Mouse (Mus musculus) adrenal gland, adult 2 months (tissue): ENCODE data around the gene Zfp536. TPM values are rescaled to one million over a fixed set of nuclear protein-coding genes. Genes with fewer than 3 reads are reported as not detected.

ENCODE experiments used
- DNase-seq: peaks from one replicate; pipeline ENCODE4 v3.0.0; 2021
- long read RNA-seq: library from polyadenylated mRNA; stranded (forward); transcript quantifications from one replicate; pipeline ENCODE4 v2.0.0, GENCODE M21; 2021
- polyA plus RNA-seq: library from polyadenylated mRNA; depleted of rRNA; stranded (reverse); fragments of >200 nt; gene quantifications from 2 replicates; pipeline ENCODE4 v1.2.3, GENCODE M21; 2012; rRNA removed
- total RNA-seq, 2 experiments: library from RNA; stranded (reverse); gene quantifications; 2 replicates each; pipeline ENCODE4 v1.2.3; 2021

The Zfp536 gene
- total RNA-seq (1 to 10 TPM; 5.2 to 8.4 TPM), polyA plus RNA-seq (1.00 and 1.2 TPM in 2 replicates)
- long read RNA-seq, partial matches to known transcripts: 0 of 2 reads
- long read RNA-seq, other reads (novel, unspliced or antisense): 2 of 2 reads

DNA sequence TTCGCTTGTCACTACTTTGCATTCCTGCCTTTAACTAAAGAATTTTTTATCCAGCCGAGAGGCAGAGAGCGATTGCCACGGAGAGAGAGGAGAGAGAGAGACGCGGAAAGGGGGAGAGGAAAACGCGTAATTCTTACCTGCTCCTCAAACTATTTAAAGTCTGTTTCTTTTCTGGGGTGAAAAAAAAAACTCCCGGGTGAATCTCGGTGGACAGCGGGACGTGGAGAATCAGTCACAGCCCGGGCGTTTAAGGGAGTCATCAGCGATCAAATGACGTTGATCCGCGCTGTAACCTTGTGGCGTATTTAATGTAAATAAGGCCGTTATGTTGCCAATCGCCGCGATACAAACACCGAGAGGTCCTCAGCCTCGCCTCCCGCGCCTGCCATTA lies at the start of gene Zfp536:
TSS of gene Zfp536 (minus strand) at position 330 of the 391 bp plus-strand sequence.
- DNase-seq: peak; percentile 31

DNA sequence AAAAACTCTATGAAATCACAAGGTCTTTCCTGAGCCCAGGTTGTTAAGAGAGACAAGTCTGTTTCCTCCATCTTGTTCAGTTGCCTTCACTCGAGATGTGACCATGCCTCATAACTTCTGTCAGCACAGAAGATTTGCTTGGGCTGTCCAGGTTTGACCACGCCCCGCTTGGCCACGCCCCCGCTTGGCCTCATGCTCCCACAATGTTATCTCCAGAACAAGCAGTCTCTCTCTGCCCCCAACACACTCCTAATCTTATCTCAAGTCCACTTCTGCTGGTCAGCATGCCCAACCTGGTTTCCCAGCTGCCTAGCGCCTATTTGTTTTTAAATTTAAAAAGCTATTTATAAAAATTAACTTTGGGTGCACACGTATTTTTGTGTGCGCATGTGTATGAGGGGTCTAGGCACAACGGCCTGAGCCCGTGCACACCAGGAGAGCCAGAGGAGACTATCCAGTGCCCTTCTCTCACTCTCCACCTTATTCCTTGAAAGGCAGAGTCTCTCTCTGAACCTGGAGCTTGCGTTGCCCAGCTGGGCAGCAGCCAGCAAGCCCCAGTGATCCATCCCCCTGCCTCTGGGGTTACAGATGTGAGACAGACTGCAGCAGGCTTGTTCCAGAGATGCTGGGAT lies 47.3 kb upstream of the Zfp536 start:
- DNase-seq: no peak

GRCm38 (mm10) chr7:37818631-37819340 lies 45.3 kb upstream of the Zfp536 start:
- no peak for DNase-seq

DNA sequence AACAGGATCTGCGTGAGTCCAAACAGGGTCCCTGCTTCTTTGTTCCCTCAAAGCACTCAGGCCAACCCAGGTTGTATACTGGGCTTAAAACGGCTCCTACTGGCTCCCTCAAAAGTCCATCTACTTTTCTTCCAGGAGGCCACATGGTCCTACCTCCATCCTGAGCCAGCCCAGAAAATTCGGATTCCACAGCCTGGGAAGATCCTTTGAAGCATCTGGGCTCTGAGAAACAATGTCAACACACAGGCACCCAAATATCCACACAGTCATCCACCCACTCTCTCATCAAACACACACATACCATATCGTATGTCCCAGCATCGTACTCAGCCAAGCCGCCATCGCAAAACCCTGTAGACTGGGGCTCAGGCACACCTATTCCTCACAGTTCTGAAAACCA lies 43.5 kb upstream of the Zfp536 start:
- DNase-seq: no peak

DNA sequence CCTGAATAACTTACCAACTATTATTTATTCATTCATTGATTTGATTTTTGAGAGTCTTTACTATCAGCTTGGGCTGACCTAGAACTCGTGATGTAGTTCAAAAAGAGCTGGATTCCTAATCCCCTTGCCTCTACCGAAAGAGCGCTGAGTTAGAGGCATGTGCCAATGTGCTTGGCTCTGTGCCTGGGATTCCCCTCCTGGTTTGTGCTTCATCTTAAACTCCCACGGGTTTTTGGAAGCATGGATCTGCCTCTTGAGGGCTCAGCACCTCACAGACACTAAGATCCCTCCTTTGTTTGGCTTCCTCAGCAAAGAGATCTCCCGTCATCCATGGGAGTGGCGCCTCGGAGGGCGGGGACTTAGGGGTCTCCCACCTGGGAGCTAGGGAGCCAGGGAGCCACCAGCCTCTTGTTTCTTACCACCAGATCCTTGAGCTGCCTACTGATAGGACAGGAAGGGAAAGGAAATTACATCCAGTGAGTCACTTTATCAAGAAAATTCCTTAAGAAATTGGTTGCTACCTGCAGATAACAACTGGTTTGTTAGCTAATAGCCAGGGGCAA lies 41.5 kb upstream of the Zfp536 start:
- no peak for DNase-seq

GRCm38 (mm10) chr7:37813676-37814075 lies 40.2 kb upstream of the Zfp536 start:
- DNase-seq: no peak

GRCm38 (mm10) chr7:37809908-37810307 lies 36.5 kb upstream of the Zfp536 start:
- no peak for DNase-seq

DNA sequence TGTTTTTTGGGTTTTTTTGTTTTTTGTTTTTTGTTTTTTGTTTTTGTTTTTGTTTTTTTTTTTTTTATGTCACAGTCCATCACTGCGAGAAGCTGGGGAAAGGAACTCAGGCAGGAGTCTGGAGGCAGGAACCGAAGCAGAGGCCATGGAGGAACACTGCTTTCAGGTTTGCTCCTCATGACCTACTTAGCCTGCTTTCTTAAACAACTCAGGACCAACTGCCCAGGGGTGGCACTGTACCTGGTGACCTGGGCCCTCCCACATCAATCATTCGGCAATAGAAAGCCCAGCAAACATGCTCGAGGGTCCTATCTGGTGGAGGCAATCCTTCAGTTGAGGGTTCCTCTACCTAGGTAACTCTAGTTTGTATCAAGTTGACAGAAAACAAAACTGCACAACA lies 35.6 kb upstream of the Zfp536 start:
- DNase-seq: no peak

DNA sequence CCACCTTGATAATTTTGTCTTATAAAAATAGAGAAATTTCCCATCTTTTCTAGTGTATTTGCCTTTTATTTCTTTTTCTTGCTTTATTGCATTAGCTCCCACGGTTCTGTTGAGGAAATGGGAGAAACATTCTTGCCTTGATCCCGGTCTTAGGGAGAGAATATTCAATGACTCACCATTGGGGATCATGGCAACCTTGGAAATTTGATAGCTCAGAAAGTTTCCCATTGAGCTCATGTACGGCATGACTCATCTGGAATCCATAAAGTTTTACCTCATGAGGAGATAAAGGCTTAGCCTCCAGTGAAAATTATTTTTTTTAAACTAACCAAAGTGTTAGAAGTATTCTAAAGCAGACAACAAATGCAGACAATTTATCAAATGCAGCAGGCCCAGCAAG lies 27.7 kb upstream of the Zfp536 start:
- DNase-seq: peak; percentile 12

DNA sequence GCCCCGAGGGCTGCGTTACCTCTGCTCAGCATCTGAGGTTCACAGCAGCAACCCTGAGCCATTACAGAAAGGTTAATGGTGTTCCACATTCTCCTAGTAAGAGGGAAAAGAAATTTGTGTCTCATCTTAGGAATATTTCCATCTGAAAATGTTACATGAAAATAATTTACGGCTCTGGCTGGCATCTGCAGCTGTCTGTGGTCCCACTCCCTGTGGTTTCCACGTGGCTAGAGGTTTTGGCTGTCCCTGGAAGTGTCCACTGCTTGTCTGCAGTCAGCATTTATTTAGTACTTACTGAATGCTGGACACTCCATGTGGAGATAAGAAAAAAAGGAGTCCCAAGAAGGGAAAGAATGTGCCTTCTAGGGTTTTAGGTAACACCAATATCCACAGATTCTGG lies 15.3 kb upstream of the Zfp536 start:
- no peak for DNase-seq

DNA sequence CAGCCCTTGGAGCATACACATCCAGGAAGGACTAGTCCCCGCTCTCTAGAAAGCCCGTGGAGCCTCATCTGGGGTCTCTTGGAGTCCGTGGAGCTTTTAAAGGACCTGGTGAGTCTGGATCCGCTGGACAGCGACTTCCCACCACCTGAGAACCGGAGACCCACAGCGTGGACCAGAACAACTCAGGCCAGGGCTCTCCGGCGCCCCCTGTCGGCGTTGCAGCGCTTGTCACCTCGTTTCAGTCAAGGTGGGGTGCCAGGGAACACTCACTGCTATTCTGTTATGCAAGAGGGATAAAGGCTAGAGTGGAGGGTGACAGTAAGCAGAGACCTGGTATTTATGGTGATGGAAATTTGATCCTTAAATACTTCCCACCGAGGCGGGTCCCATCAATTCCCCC lies 2.1 kb upstream of the Zfp536 start:
- DNase-seq: peak; percentile 74

DNA sequence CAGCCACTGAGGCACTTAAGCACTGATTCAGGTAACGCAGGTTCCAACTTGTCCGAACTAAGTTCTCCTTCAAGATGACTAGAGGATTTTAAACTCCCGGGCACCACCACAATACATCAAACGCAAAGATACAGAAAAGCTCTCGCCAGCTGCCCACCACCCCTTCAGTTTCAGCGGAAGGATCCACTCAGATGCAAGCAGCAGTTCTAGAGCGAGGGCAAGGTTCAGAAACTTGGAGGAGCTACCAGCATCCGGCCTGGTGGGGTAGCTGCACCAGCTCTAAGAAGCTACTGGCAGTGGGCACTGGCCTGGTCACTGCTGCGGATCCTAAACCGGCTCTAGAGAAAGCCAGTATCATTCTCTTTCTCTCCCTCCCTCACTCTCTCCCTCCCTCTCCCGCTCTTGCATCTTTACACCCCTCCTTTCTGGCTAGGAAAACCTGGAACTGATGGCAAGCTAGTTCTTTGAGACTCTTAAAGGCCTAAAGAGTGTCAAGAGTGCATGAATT lies 1.1 kb upstream of the Zfp536 start:
- DNase-seq: no peak

- DNase-seq: no peak
Observed at GRCm38 (mm10) chr7:37773906-37774305, 465 bp upstream of the Zfp536 start.

- DNase-seq: peak; percentile 60
Observed at GRCm38 (mm10) chr7:37772376-37773311, 797 bp downstream of the Zfp536 start.

GRCm38 (mm10) chr7:37771491-37772375 lies 1.7 kb downstream of the Zfp536 start:
- DNase-seq: peak; percentile 63

- DNase-seq: peak; percentile 91
Observed at GRCm38 (mm10) chr7:37770400-37771050, 2.9 kb downstream of the Zfp536 start.

DNA sequence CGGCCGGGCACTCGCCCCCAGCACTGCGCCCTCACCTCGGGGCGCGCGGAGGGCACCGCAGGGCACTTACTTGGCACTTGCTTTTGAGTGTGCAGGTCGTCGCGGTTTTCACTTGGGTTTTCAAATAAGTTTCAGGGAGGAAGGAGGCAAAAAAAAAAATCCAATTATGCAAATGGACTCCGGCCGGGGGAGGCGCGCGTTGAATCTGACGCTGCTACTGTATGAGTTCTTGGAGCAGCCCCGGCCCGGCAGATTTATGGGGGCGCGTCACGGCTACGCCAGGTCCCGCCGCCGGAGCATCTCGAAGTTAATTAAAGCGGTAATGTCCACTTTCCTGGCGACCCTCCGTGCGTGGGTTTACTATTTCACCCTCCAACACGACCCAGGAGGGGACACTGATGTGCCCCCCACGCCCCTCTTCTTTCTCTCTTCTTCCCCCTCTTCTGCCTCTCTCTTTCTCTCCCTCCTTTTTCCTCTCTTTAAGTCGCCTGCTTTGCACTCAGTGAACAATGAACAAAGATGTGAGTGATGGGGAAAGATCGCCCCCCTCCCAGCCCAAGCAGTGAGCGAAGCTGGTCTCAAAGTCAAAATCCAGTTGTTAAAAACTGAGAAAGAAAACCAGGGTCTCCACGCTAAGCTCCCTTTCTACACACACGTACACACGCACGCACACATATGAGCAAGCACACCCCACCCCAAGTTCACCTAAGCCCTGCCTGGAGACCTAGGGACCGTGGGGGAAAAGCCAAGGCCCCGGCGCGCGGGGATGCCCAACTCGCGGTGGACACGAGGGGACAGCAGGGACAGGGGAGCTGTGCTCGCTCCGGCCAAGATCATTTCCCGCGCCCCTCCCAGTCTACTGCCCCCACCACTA lies 3.7 kb downstream of the Zfp536 start:
- peak; percentile 69 for DNase-seq

- peak; percentile 38 for DNase-seq
Observed at GRCm38 (mm10) chr7:37769004-37769403, 4.4 kb downstream of the Zfp536 start.

DNA sequence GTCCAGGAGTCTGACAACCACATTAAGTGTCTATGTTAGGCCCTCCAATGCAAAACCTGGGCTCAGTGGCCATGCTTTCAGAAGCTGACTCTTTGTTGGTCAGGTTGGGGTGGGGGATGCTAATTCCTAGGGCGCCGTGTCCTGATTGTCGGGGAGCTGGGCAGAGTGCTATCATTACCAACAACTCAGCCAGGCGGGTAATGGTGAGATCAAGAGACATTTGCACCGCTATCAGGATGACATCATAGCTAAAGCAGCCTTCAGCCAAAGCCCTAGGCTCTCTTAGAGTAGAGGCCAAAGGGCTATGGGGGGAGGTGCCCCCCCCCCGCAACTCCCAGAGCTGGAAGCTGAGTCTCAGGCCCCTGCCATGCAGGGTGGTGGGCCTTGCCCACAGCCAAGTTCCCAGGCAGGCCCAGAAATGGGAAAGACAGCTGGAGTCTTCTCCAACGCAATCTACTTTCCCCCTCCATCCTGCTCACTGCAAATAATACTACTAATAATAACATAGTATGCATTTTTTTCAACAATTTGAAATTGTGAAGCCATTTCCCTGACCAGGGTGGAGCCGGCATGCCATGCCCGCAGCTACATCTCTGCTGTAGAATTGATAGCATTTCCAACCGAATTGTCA lies 5.0 kb downstream of the Zfp536 start:
- no peak for DNase-seq
